Mouse (Mus musculus): ENCODE measurements at regions not wholly inside any gene's neighbourhood (a gene's known extent, or its start where the extent isn't known, plus 50 kb on each side); places are given as distances from the start of the nearest gene placed in this dataset.

DNA sequence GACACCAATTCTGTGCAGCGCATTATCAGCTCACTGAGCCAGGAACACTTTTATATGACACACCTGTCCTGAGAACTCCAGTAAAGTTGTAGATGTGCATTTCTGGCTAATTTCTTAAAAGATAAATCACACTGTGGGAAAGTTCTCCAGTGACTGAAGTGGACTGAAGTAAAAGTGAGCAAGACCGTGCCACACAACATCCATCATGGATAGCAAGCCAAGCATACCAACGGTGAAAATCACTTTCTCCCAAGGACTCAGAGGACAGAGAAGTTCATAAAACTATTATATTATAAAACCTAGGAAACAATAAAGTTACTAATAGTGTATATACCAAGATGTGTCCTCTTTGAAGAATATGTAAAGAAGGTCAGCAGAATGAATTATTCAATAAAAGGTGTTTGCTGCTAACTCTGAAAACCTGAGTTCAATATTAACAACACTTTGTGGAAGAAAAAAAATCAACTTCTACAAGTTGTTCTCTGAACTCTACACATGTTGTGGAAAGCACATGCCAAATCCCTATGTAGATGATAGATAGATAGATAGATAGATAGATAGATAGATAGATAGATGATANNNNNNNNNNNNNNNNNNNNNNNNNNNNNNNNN is 298.2 kb upstream of the Igbp1b start:
- Histone ChIP-seq H3K4me3 (no peak overlapping the region), H3K27ac (no peak overlapping the region)
- TF ChIP-seq CTCF (conservative IDR thresholded peaks at IDR 0.05), result no peak
- DNase-seq (ENCODE audit: low spot score in 2 of 2), result no peak

DNA sequence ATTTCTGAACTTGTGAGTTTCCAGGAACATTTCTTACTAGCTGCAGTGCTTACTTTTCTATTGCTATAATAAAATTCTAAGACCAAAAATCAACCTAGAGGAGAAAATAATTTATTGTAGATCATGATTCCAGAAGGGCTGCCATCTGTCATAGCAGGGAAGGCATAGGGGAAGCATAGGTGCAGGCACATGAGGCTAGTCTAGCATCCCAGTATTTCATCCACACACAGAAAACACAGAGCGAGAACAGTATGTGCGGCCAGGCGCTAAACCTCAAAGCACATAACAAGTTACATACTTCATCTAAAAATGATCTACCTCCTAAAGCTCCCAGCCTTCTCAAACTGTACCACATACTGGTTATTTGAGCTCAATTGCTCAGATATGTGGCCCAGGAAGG is 292.5 kb upstream of the Igbp1b start:
- TF ChIP-seq CTCF (conservative IDR thresholded peaks at IDR 0.05), result no peak
- Histone ChIP-seq H3K4me3 (no peak overlapping the region), H3K27ac (peak overlapping the region; percentile 80)
- peak; percentile 23 to 50 for DNase-seq (ENCODE audit: low spot score in 2 of 2)

DNA sequence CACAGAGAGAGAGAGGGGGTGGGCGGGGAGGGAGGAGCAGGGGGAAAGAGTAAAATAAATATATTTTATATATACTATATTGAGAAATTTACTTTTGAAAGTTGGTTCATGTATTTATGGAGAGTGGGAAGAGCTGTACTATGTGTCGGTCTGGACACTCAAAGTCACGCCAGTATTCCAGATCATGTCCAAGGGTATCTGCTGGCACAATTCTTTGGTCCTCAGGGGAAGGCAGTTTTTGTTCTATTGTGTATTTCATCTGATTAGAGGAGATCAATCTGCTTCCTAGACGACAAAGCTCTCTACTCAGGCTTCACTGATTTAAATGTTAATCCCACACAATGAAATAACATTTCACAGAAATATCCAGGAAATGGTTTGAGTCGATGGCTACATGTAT is 288.3 kb upstream of the Igbp1b start:
- Histone ChIP-seq H3K4me3 (no peak overlapping the region), H3K27ac (no peak overlapping the region)
- no peak for TF ChIP-seq CTCF (conservative IDR thresholded peaks at IDR 0.05)
- no peak for DNase-seq (ENCODE audit: low spot score in 2 of 2)

DNA sequence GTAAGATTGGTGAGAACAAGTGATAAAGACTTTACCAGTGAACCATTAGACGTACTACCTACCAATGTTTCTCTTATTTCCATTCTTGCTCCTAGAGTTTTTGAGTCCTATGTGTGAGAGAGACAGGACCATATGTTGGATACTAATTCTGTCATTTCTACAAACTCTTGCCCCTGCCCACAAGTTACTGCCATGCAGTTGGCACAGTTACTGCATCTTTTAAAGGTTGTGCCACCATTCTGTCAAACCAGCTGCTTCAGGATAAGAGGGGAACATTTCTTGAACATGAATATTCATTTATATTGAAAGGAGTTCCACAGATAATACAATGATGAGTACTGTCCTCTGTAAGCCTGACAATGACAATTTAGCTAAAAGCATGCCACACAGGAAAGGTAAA is 287.1 kb upstream of the Igbp1b start:
- TF ChIP-seq CTCF (conservative IDR thresholded peaks at IDR 0.05), result no peak
- peak; percentile 48 to 52 for DNase-seq (ENCODE audit: low spot score in 2 of 2)
- Histone ChIP-seq H3K27ac (peak overlapping the region; percentile 58), H3K4me3 (no peak overlapping the region)

DNA sequence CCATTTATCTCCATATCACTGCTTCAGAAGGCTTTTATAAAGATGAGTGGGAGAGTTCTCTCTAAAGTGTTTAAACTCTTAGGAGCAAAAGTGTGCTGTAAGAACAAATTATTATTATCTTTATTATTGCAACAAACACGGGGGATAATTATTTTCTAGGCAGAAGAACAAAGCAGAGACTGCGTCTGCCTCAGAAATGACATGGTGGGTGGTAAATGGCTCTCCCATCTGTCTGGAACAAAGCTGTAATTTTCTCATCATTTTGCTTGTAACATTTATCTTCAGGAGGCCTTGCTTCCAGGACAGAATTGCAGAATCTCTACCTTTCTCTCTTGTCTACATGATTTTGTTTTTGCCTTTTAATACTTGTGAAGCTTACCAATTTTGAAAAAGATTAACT is 261.8 kb upstream of the Igbp1b start:
- H3K4me3 ChIP-seq, result no peak overlapping the region
- peak overlapping the region; percentile 79 for H3K27ac ChIP-seq
- no peak for TF ChIP-seq CTCF (conservative IDR thresholded peaks at IDR 0.05)
- peak; percentile 21 to 41 for DNase-seq (ENCODE audit: low spot score in 2 of 2)

DNA sequence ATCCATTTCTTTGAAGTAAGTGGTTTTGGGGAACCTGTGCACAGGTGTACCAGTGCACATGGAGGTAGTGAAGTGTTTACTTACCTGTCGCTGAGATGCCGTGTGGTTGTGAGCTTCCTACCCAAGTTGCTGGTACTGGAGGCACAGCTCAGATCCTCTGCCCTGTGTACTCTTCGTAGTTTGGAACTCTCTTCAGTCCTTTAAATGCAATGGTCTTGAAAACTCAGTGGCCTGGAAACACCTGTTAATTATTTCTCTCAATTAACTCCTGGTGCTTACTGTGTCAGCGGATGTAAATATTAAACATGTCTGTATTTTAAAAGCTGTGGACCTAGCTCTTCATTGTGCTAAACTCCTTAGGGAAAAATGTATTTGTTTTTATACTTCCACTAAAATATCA is 261.2 kb upstream of the Igbp1b start:
- TF ChIP-seq CTCF (conservative IDR thresholded peaks at IDR 0.05), result no peak

DNA sequence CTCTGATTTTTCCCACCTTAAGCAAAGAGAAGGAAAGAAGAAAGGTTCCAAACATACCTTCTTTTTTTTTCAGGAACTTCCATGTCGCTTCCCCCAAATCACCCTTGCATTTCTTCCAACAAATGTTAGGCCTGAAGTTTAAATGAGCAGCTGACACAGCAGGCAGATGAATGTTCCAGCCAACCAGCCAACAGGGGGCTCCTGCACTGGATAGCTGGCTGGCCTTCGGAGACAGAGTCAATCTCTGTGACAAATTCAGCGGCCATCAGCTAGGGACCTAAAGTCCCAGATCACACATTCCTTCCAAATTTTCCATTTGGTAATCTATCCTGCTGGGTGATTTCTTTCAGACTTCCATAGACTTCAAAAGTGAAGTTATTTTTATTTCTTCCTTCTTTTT is 256.6 kb upstream of the Igbp1b start:
- TF ChIP-seq CTCF (conservative IDR thresholded peaks at IDR 0.05), result peak; percentile 49
- DNase-seq (ENCODE audit: low spot score in 2 of 2), result no peak
- Histone ChIP-seq H3K4me3 (no peak overlapping the region), H3K27ac (peak overlapping the region; percentile 86)

More for the DNA sequence above, 261.2 kb upstream of the Igbp1b start:
- no peak overlapping the region for H3K4me3 ChIP-seq
- DNase-seq (ENCODE audit: low spot score in 2 of 2), result no peak
- peak overlapping the region; percentile 79 for H3K27ac ChIP-seq

DNA sequence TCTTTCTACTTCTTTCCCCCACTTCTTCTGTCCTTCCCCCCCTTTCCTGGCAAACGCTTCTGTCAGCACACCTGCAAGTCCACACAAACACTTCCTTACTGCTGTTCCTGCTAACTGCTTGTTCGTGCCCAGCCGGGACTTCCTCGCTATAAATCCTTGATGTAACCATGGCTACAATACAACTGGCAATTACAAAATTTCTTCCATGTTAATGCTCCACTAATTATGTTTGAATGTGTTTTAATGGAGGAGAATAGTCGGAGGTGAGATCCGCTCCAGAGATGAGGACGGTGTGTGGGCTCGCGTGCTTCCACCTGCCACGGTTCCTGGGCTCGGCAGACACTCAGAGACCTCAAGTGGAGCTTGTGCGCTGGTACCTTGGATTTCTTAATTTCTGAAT is 215.3 kb upstream of the Igbp1b start:
- H3K4me3 ChIP-seq, result peak overlapping the region; percentile 24
- peak; percentile 16; the same call in 1 of the 2 replicates for TF ChIP-seq CTCF (conservative IDR thresholded peaks at IDR 0.05)
- H3K27ac ChIP-seq, result peak overlapping the region; percentile 71
- peak; percentile 3 to 15 for DNase-seq (ENCODE audit: low spot score in 2 of 2)

DNA sequence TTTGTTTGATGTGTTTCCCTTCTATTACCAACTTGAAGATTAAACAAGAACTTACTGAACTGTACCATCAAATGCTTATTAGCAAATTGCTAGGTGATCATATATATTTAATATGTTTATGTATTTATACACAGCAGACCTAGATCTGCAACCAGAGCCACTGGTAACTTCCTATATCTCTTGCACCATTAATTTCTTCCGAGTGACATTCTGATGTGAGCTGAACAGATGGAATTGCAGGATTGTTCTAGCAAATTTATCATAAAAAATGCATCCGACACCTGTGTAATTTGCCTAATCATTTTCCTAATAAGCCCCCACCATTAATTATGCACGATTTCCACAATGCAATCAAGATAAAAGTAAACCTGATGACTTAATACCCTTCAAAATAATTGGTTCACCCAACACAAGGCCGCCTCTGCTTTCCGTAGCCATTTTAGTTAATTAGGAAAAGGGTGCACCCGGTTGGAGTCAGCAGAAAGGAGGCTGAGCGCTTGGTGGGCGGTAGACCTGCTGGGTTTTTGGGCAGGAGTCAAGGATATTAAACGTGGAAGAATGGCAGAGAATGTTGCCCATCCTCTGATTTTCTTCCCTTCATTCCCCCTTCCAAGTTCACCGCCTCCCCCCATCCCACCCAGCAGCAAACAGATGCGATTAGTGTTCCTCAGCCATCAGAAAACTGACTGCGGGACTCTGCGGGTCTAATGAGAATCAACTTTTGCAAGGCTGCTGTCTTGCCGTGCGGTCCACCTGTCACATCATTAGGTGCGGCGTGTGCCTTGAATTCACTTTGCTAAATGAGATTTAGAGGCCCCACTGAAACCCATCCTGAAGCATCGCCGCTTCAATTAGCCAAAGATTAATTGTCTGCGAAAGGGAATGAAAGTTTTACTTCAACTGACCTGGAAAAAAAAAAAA is 214.4 kb upstream of the Igbp1b start:
- peak overlapping the region; percentile 24; the same call in 1 of the 2 replicates for H3K4me3 ChIP-seq
- peak; percentile 19 to 25 for DNase-seq (ENCODE audit: low spot score in 2 of 2)
- H3K27ac ChIP-seq, result peak overlapping the region; percentile 71
- no peak for TF ChIP-seq CTCF (conservative IDR thresholded peaks at IDR 0.05)

DNA sequence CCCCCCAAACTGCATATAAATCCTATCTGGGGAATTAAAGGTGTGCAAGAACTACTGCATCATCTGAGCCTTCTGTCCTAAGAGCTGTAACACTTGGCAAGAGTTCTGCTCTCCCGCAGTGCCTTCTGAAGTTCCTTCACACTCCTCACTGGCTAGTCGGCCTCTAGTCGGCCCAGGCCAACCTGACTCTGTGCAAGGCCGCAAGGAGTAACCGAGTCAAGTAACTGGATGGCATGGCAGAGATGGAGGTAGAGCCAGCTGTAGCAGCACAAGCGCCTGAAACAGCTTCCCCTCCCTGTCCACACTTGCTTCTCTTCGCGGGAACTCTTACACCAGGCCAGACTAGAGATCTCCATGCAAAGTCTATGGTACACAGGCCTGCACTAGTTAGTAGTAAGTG is 179.7 kb upstream of the Igbp1b start:
- H3K4me3 ChIP-seq, result no peak overlapping the region
- TF ChIP-seq CTCF (conservative IDR thresholded peaks at IDR 0.05), result no peak
- DNase-seq (ENCODE audit: low spot score in 2 of 2), result no peak
- no peak overlapping the region for H3K27ac ChIP-seq

DNA sequence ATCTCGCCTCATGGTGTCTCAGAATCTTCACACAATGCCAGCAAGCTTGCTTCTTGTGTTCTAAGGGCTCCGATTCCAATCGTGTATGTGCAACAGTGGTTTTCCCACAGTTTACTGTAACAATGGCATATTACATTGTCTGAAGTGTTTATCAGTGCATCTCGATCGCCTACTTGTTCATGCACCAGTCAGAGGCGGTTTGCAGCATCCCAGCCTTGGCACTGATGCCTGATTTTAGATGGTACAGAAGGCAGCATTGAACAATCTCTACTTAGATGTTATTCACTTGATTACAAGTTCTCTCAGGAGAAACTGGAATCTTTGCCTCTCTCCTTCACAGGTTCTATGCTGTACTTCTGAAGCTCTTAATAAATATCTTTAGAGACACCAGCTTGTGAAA is 176.5 kb upstream of the Igbp1b start:
- Histone ChIP-seq H3K27ac (peak overlapping the region; percentile 79), H3K4me3 (no peak overlapping the region)
- no peak for TF ChIP-seq CTCF (conservative IDR thresholded peaks at IDR 0.05)
- DNase-seq (ENCODE audit: low spot score in 2 of 2), result peak; percentile 11 to 18

DNA sequence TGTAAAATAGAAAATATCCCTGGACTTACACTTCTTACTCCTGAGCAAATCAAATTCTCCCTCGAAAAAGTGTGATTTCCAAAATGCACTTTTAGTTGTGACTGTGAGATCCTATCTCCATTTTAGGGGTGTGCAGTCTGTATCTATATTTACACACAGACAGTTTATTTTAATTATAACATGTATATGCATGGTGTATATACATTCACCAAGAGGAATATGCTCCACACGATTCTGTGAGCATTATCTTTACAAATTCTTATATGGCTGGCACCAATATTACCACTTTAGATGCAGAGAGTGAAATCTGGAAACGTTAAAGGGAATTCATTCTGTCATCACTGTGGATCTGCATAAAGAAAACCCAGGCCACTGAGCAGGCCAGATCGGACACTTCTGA is 143.5 kb upstream of the Igbp1b start:
- no peak for TF ChIP-seq CTCF (conservative IDR thresholded peaks at IDR 0.05)

DNA sequence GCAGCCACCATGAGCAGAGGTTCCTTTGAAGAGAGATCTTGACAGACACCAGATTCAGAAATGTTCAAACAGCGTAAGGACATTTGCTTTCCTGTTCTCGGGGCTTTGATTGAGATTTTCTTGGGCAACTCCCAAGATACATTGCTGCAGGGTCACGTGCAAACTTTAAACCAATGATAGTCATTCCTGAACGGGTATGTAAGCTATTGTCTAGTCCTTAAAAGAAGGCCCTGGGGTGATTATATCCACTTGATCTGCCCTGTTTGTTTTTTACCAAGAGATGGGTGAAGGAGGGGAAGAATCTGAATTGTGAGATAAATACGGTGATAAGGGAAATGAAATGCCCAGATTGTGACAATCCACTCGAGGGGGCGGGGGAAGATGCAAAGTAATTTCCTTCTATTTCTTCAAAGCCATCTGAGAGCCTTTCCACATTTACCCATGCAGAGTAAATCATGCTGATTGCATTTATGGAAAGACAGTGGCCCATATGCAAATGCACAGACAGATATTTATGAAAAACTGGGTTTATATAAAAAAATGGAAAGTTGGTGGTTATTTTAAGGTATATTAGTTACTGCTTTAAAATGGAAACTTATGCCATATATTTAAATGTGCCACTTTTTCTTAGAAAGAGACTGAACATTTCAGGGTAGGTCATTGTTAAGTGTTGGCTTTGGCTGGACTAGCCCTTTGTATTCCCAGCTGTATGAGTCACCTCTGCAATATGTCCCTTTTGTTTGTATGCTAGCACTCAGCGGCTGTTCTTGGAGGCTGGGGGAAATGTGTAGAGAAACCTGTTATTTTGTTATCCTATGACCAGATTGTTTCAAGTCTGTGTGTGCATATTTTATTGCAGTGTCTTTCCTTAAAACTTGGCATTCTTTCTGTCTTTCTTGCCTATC is 142.7 kb upstream of the Igbp1b start:
- no peak for TF ChIP-seq CTCF (conservative IDR thresholded peaks at IDR 0.05)
- peak overlapping the region; percentile 32; the same call in 1 of the 2 replicates for H3K27ac ChIP-seq
- H3K4me3 ChIP-seq, result no peak overlapping the region
- peak in 1 of 2 experiments; percentile 60 for DNase-seq (ENCODE audit: low spot score in 2 of 2)

More for the DNA sequence above, 143.5 kb upstream of the Igbp1b start:
- no peak overlapping the region for H3K4me3 ChIP-seq
- H3K27ac ChIP-seq, result no peak overlapping the region
- DNase-seq (ENCODE audit: low spot score in 2 of 2), result no peak

All from layer of hippocampus, adult 2 months (tissue).